Mouse (Mus musculus) WW6 (cell line): ENCODE results near the gene Dlg2.

Experiments
- DNase-seq: peaks from one replicate; pipeline ENCODE4 v3.0.0-alpha.2; 2013; ENCODE audit warnings: low read depth, low spot score

Dlg2 gene

GRCm38 (mm10) chr7:92264964-92265363 is 1788.5 kb downstream of the Dlg2 start:
- no peak for DNase-seq

GRCm38 (mm10) chr7:92275353-92275752 is 1798.9 kb downstream of the Dlg2 start:
- no peak for DNase-seq

- DNase-seq = no peak
Observed at GRCm38 (mm10) chr7:92277629-92278028, 1801.2 kb downstream of the Dlg2 start.

- DNase-seq = no peak
Observed at GRCm38 (mm10) chr7:92280925-92281324, 1804.5 kb downstream of the Dlg2 start.

- DNase-seq = no peak
Observed at GRCm38 (mm10) chr7:92287058-92287457, 1810.6 kb downstream of the Dlg2 start.

- no peak for DNase-seq
Observed at GRCm38 (mm10) chr7:92288814-92289213, 1812.3 kb downstream of the Dlg2 start.

GRCm38 (mm10) chr7:92292918-92293518 is 1816.5 kb downstream of the Dlg2 start:
- no peak for DNase-seq

GRCm38 (mm10) chr7:92301046-92301445 is 1824.6 kb downstream of the Dlg2 start:
- no peak for DNase-seq

GRCm38 (mm10) chr7:92307634-92308033 is 1831.2 kb downstream of the Dlg2 start:
- no peak for DNase-seq

GRCm38 (mm10) chr7:92308168-92308567 is 1831.7 kb downstream of the Dlg2 start:
- DNase-seq = no peak

- DNase-seq = no peak
Observed at GRCm38 (mm10) chr7:92316389-92316788, 1839.9 kb downstream of the Dlg2 start.

- DNase-seq = no peak
Observed at GRCm38 (mm10) chr7:92319469-92319868, 1843.0 kb downstream of the Dlg2 start.

- no peak for DNase-seq
Observed at GRCm38 (mm10) chr7:92320181-92320580, 1843.7 kb downstream of the Dlg2 start.

GRCm38 (mm10) chr7:92321786-92322185 is 1845.3 kb downstream of the Dlg2 start:
- no peak for DNase-seq

GRCm38 (mm10) chr7:92322342-92323069 is 1846.0 kb downstream of the Dlg2 start:
- no peak for DNase-seq

- DNase-seq = no peak
Observed at GRCm38 (mm10) chr7:92323710-92324109, 1847.2 kb downstream of the Dlg2 start.

GRCm38 (mm10) chr7:92327343-92327896 is 1850.9 kb downstream of the Dlg2 start:
- no peak for DNase-seq

GRCm38 (mm10) chr7:92333220-92333898 is 1856.9 kb downstream of the Dlg2 start:
- DNase-seq = no peak

- DNase-seq = no peak
Observed at GRCm38 (mm10) chr7:92356542-92356941, 1880.1 kb downstream of the Dlg2 start.

GRCm38 (mm10) chr7:92363386-92363785 is 1886.9 kb downstream of the Dlg2 start:
- DNase-seq = no peak

- DNase-seq = no peak
Observed at GRCm38 (mm10) chr7:92363800-92364199, 1887.3 kb downstream of the Dlg2 start.

GRCm38 (mm10) chr7:92367111-92367510 is 1890.6 kb downstream of the Dlg2 start:
- no peak for DNase-seq
